Mouse (Mus musculus) liver, embryonic 16.5 days (tissue): ENCODE measurements around the gene Dapk1. TPM values are rescaled to one million over a fixed set of nuclear protein-coding genes. Genes with fewer than 3 reads are reported as not detected.

ENCODE experiments used
- ATAC-seq: fragments of 200-750 bp; cut with Nextera tagmentation; 2 replicates; pipeline ENCODE4 v1.8.0; 2017; ENCODE audit warnings: low read depth, mild to moderate bottlenecking, moderate number of reproducible peaks, moderate library complexity
- H3K27ac ChIP-seq: fragments of 300-500 bp; sonication (generic); 2 replicates; pipeline ENCODE4 v1.5.1; 2014; ENCODE audit warnings: mild to moderate bottlenecking, low read length
- H3K27me3 ChIP-seq: fragments of 300-500 bp; sonication (generic); 2 replicates; pipeline ENCODE4 v1.6.1; 2014; ENCODE audit warnings: low read depth, low read length, mixed read lengths; ENCODE audit not compliant: control insufficient read depth, insufficient read depth
- H3K36me3 ChIP-seq: fragments of 300-500 bp; sonication (generic); 2 replicates; pipeline ENCODE4 v1.6.1; 2014; ENCODE audit warnings: mild to moderate bottlenecking; ENCODE audit not compliant: control insufficient read depth, insufficient read depth
- H3K4me1 ChIP-seq: fragments of 300-500 bp; sonication (generic); 2 replicates; pipeline ENCODE4 v1.6.1; 2014; ENCODE audit warnings: low read depth, low read length, mixed read lengths; ENCODE audit not compliant: control insufficient read depth
- H3K4me2 ChIP-seq: fragments of 300-500 bp; sonication (generic); 2 replicates; pipeline ENCODE4 v1.6.1; 2014; ENCODE audit warnings: low read depth, low read length, mixed read lengths
- H3K4me3 ChIP-seq: fragments of 300-500 bp; sonication (generic); 2 replicates; pipeline ENCODE4 v1.5.1; 2014; ENCODE audit warnings: low read depth, mild to moderate bottlenecking, low read length
- H3K9ac ChIP-seq: fragments of 300-500 bp; sonication (generic); 2 replicates; pipeline ENCODE4 v1.6.1; 2014; ENCODE audit warnings: low read depth, low read length
- H3K9me3 ChIP-seq: fragments of 300-500 bp; sonication (generic); replicated peaks from 2 replicates; pipeline ENCODE4 v1.6.1; 2016; ENCODE audit warnings: low read length; ENCODE audit not compliant: control insufficient read depth
- WGBS: fragments of 180-500 bp; shearing (Covaris S2); extraction: QIAGEN DNeasy Blood & Tissue Kit; methylation state at CpG from one replicate; pipeline ENCODE4 v1.1.7; 2014; ENCODE audit not compliant: insufficient replicate concordance; 5-methylcytosine and 5-hydroxymethylcytosine counted together
- polyA plus RNA-seq: library from polyadenylated mRNA; unstranded; fragments of >200 nt; fragmentation: Nextera tagmentation; extraction: Ambion mirVana; gene quantifications from 2 replicates; pipeline ENCODE4 v1.2.1, GENCODE M21; 2015

The Dapk1 gene
- polyA plus RNA-seq, 1 experiment from 2014 or later = 8.9 TPM

DNA sequence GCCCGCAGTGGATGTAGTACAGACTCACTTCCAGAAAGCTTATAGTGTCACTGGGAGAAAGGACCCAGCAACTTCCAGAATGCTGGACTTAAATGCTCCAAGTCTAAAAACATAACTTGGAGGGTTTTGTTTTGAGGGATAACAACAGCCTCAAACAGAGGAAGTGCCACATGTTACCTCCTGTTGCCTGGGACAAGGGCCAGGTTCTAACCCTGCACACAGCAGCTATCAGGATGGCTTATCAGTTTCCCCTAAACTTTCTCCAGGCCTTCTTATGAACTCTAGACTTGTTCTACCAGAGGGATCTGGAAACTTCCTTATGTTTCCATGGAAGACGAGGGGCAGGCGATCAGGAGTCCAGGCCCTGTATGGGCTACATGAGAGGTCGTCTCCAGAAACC is 85.7 kb downstream of the Dapk1 start:
- H3K4me3 ChIP-seq = no peak overlapping the region
- H3K36me3 ChIP-seq = no peaks in the 10 kb centered on the region
- no peaks in the 10 kb centered on the region for H3K9me3 ChIP-seq
- H3K4me2 ChIP-seq = no peak overlapping the region
- WGBS = 74% methylated on average over 4 of the region's 4 CpGs
- H3K27me3 ChIP-seq = no peaks in the 10 kb centered on the region
- H3K9ac ChIP-seq = no peak overlapping the region
- ATAC-seq = no peak
- peaks cover 22% of the 10 kb centered on the region for H3K4me1 ChIP-seq
- peak overlapping the region; percentile 57; the same call in 1 of the 2 replicates for H3K27ac ChIP-seq

DNA sequence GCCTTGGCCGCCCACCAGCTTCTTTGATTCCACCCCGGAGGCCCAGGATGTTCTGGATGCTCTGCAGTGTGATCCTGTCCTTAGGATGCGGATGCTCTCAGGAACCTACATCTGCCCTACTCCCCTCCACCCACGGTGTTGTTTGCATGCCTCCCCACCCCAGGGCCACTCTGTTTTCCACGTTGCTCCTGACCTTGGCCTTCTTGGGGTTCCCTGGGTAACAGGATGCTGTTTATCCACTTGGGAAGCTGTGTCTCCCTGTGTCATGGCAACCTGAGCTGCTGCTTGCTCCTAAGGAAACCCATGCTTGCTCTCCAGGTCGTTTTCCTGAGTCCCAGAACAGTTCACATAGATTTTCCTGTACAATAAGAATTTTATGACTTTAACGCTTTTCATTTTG is 86.1 kb downstream of the Dapk1 start:
- Histone ChIP-seq H3K9me3 (no peaks in the 10 kb centered on the region), H3K4me1 (peaks cover 21% of the 10 kb centered on the region), H3K27ac (no peak overlapping the region), H3K9ac (no peak overlapping the region), H3K4me2 (no peak overlapping the region), H3K27me3 (no peaks in the 10 kb centered on the region), H3K36me3 (no peaks in the 10 kb centered on the region), H3K4me3 (no peak overlapping the region)
- ATAC-seq = no peak
- WGBS = 55% methylated on average over 7 of the region's 7 CpGs

DNA sequence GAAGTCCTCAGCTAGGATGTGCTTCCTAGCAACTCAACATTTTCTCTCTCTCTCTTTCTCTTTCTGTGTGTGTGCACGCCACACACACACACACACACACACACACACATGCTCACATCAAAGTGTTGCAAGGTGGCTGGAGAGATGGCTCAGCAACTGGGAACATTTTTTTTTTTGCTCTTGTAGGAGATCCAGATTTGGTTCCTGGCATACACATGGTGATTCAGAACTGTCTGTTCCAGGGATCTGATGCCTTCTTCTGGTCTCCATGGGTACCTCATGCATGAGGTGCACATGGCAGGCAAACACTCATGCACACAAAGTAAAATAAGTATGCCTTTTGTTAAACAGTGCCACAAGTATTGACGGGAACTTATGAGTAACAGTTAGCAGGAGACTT is 89.2 kb downstream of the Dapk1 start:
- H3K9me3 ChIP-seq = no peaks in the 10 kb centered on the region
- H3K9ac ChIP-seq = no peak overlapping the region
- no peak overlapping the region for H3K4me2 ChIP-seq
- H3K36me3 ChIP-seq = no peaks in the 10 kb centered on the region
- no peak overlapping the region for H3K4me3 ChIP-seq
- 68% methylated on average over 2 of the region's 2 CpGs for WGBS
- H3K27me3 ChIP-seq = no peaks in the 10 kb centered on the region
- H3K27ac ChIP-seq = no peak overlapping the region
- H3K4me1 ChIP-seq = peaks cover 3% of the 10 kb centered on the region; the same call in 1 of the 2 replicates
- no peak for ATAC-seq

DNA sequence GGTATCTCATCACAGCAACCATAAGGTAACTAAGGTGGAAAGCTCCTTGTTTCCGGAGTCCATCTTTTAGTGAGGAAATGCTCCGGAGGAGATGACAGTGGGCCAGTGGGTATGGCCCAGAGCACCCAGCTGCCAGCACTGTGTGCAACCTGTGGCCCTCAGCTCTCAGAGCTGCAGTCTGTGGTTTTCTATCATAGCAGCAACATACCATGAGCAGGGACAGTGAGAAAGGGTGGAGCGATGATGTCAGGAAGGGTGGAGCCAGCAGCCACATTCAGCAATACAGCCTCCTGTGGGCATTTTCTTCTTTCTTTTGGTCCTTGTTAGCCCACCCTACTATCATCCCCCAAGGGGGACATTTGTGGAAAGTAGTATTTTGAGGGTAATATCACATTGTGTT is 90.2 kb downstream of the Dapk1 start:
- 79% methylated on average over 3 of the region's 3 CpGs for WGBS
- Histone ChIP-seq H3K9me3 (no peaks in the 10 kb centered on the region), H3K27me3 (no peaks in the 10 kb centered on the region), H3K27ac (no peak overlapping the region), H3K36me3 (no peaks in the 10 kb centered on the region), H3K4me2 (no peak overlapping the region), H3K9ac (no peak overlapping the region), H3K4me3 (no peak overlapping the region), H3K4me1 (peaks cover 3% of the 10 kb centered on the region; the same call in 1 of the 2 replicates)
- ATAC-seq = no peak

DNA sequence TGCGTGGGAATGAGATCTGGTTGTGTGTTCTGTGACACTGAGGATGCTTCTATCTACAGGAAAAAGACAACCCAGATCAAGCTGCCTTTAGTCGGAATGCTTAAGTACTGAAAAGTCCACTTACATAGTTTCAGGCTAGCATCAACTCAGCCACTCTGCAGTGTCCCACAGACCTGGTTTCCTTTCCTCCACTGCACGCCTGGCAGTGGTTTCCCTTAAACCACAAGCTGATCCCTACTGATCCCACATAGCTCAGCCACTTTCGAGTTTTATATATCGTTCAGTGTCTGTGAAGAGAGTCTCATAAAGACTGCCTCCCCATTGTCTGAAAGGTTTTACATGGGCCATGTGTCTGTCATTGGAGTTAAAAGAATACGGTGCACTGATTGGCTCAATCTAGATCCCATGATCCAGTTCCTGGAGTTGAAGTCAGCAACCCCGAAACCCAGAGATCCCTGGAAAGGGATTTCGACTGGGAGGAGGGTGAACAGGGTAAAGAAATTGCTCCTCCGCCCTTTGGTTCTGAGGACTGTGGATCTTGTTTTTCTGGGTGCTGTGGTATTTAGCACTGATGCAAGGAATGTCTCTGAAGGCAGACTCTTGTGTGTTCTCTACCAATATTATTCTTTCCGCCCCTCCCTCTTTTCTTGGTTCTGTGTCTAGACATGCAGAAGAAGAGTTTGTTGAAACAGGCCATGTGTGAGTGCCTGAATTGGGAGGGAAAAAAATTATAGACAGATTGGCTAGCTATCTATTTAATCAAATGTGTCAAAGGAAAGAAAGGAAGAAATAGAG is 93.6 kb downstream of the Dapk1 start:
- no peaks in the 10 kb centered on the region for H3K9me3 ChIP-seq
- H3K27ac ChIP-seq = no peak overlapping the region
- no peak for ATAC-seq
- WGBS = 42% methylated on average over 10 of the region's 10 CpGs
- no peaks in the 10 kb centered on the region for H3K27me3 ChIP-seq
- no peak overlapping the region for H3K4me3 ChIP-seq
- H3K4me2 ChIP-seq = no peak overlapping the region
- no peaks in the 10 kb centered on the region; the same call in 1 of the 2 replicates for H3K36me3 ChIP-seq
- no peak overlapping the region for H3K9ac ChIP-seq
- H3K4me1 ChIP-seq = no peaks in the 10 kb centered on the region

DNA sequence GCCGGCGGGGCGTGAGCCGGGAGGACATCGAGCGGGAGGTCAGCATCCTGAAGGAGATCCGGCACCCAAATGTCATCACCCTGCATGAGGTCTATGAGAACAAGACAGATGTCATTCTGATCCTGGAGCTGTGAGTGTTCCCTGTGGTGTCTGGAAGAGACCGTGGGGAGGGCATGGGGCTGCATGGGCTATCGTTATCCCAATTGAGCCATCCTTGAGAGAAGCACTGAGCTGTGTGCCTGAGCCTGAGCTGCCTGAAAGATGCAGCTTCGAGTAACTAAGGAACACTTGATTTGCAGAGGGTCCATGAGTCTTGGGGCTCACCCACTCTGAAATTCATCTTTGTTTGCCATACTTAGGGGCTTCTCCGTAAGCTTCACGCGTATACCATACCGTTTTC is 94.6 kb downstream of the Dapk1 start:
- no peaks in the 10 kb centered on the region for H3K9me3 ChIP-seq
- H3K4me1 ChIP-seq = no peaks in the 10 kb centered on the region
- H3K4me2 ChIP-seq = no peak overlapping the region
- no peak overlapping the region for H3K4me3 ChIP-seq
- H3K27me3 ChIP-seq = no peaks in the 10 kb centered on the region
- H3K27ac ChIP-seq = no peak overlapping the region
- ATAC-seq = no peak
- no peaks in the 10 kb centered on the region; the same call in 1 of the 2 replicates for H3K36me3 ChIP-seq
- WGBS = 86% methylated on average over 14 of the region's 14 CpGs
- no peak overlapping the region for H3K9ac ChIP-seq

DNA sequence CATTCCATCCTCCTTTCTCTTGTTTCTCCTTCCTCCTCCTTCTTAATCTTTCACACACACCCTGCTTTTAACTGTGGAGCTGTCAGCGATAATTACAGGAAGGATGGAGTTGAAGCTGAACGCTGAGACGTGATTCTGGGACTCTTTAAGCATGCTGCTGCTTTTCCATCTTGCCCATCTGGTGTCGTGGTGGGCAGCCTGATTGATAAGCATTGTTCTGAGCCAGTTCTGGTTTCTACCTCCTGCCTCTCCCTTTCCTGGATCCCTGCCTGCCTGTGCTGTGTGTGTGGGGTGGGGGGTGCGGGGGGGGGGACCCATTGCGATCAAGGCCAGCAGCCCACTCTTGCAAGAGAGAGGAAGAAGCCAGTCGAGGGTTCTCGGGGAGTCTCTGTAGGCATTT is 95.0 kb downstream of the Dapk1 start:
- no peaks in the 10 kb centered on the region for H3K9me3 ChIP-seq
- no peak overlapping the region for H3K4me2 ChIP-seq
- H3K9ac ChIP-seq = no peak overlapping the region
- H3K27me3 ChIP-seq = no peaks in the 10 kb centered on the region
- no peak overlapping the region for H3K4me3 ChIP-seq
- WGBS = 57% methylated on average over 8 of the region's 8 CpGs
- H3K27ac ChIP-seq = no peak overlapping the region
- H3K36me3 ChIP-seq = no peaks in the 10 kb centered on the region; the same call in 1 of the 2 replicates
- H3K4me1 ChIP-seq = no peaks in the 10 kb centered on the region
- ATAC-seq = no peak

DNA sequence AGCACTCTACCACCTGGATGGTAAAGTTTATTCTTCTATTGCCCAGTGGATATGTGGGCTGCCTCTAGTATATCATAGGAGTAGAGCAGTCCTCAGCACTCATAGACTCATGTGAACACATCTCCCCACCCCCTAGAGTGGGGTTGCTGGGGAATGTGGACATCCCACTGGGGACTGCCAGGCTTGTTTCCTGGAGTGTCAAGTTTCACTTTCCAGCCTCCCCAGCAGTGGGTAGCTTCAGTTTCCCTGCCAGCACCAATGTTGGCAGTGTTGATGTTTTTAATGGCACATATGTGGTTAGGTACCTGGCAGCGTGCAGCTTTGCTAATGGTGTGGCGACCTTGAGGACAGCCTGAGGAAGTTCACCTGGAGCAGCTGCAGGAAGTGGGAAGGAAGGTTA is 96.3 kb downstream of the Dapk1 start:
- WGBS = 66% methylated on average over 2 of the region's 2 CpGs
- no peak overlapping the region for H3K9ac ChIP-seq
- no peak overlapping the region for H3K4me3 ChIP-seq
- H3K36me3 ChIP-seq = no peaks in the 10 kb centered on the region; the same call in 1 of the 2 replicates
- H3K9me3 ChIP-seq = no peaks in the 10 kb centered on the region
- H3K4me1 ChIP-seq = no peaks in the 10 kb centered on the region
- no peak overlapping the region for H3K4me2 ChIP-seq
- ATAC-seq = no peak
- no peak overlapping the region for H3K27ac ChIP-seq
- no peaks in the 10 kb centered on the region for H3K27me3 ChIP-seq

DNA sequence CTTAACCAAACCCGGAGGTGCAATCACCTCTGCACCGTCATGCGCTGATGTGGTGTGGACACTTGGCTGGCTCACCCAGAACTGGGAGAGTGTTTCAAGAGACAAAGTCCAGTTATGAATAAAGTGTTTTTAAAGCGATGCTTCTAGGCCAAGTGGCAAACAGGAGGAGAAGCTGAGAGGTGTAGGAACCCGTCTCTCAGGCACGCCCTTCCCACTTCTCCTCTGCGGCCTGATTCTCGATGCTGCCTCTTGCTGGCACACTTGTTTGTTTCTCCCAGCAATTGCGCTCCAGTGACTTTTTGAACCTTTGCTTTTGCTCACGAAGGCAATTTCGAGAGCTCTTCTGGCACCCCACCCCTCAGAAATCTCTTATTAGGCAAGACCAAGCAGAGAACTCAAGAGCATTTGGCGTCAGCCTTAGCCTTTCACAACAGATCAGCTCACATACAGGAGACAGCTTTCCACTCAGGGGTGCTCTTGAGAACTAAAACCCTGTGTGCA is 100.0 kb downstream of the Dapk1 start:
- no peaks in the 10 kb centered on the region for H3K27me3 ChIP-seq
- H3K4me3 ChIP-seq = no peak overlapping the region
- WGBS = 78% methylated on average over 12 of the region's 12 CpGs
- no peaks in the 10 kb centered on the region for H3K4me1 ChIP-seq
- no peak overlapping the region for H3K27ac ChIP-seq
- no peak overlapping the region for H3K4me2 ChIP-seq
- no peak overlapping the region for H3K9ac ChIP-seq
- no peak for ATAC-seq
- H3K36me3 ChIP-seq = no peaks in the 10 kb centered on the region; the same call in none of the 2 replicates
- H3K9me3 ChIP-seq = no peaks in the 10 kb centered on the region
